Mouse (Mus musculus) frontal cortex, adult 2 months (tissue): Measurements from ENCODE around the gene Col18a1. TPM values are rescaled to one million over a fixed set of nuclear protein-coding genes. Genes with fewer than 3 reads are reported as not detected.
A peak's percentile ranks its signal among the peaks of the same experiment; 100 is the strongest.

Experiments
- DNase-seq, 2 experiments: peaks; one replicate each; pipeline ENCODE4 v3.0.0; 2022; ENCODE audit warnings: low spot score in 1 of 2; ENCODE audit errors: extremely low spot score in 1 of 2
- polyA plus RNA-seq: library from polyadenylated mRNA; depleted of rRNA; stranded (reverse); fragments of >200 nt; gene quantifications from 2 replicates; pipeline ENCODE4 v1.2.3, GENCODE M21; 2012

Col18a1 gene
- polyA plus RNA-seq, 1 experiment, result 3.8 TPM

DNA sequence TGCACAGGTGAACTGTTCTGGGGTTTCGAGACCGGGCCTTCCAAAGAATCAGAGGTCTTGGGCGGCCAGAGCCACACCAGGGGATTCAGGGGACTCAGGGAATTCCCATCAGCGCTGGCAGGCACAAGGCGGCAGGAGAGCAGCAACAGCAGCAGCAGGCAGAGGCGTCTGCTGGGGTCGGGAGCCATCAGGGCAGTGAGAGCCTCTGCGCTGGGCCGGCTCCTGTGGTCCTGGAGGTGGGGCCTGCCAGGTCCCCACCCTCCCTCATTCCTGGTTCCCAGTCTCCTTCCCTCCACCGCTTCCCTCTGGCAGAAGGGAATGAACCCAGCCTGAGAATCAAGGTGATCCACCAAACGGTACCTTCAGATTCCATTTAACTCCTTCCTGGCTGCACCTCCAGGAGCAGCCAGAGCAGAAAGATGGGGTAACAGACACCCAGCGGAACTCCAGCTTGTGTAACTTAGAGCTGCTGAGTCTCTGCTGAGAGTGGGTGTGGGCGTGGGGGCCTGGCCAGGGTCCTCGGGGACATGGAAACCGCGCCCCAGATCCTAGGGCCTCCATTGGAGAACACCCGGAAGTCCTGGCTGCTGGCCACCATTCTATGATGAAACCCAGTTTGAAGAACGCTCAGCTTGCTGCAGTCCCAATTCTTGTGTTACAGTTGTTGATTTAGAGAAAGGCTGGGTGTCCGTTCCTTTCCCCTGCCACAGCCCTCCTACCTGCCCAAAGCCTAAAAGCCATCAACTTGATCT lies 52.7 kb downstream of the Col18a1 start:
- DNase-seq, result no peak

GRCm38 (mm10) chr10:77111550-77112249 lies 54.6 kb downstream of the Col18a1 start:
- DNase-seq, result no peak

GRCm38 (mm10) chr10:77110843-77111242 lies 55.5 kb downstream of the Col18a1 start:
- no peak for DNase-seq

DNA sequence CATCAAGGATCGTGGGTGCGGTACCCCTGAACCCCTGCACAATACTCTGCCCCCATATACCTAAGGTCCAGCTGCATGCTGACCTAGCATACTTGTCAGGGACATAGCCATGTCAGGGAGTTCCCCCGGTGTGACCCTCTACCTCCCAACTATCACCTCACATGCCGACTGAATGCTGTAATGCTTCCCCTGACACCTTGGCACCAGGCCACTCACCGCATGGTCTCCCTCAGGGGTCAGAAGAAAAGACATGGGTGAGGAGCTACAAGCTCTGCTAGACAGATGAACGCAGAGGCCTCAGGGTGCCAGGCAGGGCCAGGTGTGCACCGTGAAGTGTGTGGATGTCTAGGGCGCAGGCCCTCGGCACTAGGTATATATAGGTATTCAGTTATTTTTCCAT lies 56.3 kb downstream of the Col18a1 start:
- DNase-seq, result no peak

DNA sequence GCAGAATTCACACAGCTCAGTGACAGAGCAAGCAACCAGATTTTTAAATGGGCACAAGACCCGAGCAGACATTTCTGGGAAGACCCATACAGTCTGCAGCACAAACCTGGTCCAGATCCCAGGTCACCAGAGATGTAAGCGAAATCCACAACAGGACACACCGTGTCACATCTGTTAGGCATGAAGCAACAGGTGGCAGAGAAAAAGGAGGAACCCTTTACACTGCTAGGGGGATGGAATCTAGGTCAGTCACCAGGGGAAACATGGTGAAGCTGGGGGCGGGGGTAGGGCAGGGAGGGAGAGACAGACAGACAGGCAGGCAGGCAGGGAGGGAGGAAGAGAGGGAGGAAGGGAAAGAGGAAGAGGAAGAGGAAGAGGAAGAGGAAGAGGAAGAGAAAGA lies 58.2 kb downstream of the Col18a1 start:
- no peak for DNase-seq

- DNase-seq, result no peak
Measured at GRCm38 (mm10) chr10:77104327-77104726, 62.0 kb downstream of the Col18a1 start.

GRCm38 (mm10) chr10:77103689-77104088 lies 62.7 kb downstream of the Col18a1 start:
- no peak for DNase-seq

DNA sequence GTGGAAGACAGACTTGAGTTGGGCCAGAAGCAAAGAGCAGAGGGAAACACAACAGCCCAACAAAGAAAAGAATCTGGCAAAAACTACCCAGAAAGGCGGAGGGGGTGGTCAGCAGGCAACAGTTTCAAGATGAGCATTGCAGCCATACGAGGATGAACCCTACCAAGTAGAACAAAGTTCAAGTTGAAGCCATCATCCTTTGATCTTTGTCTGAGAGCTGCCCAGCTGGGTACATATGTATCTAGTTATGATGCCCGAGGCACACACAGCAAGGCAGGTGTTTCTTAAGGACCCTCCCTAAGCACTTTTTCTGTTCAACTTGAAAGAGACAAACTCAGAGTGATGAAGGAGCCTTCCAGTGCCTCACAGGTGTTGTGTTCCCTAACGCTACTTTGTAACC lies 66.6 kb downstream of the Col18a1 start:
- DNase-seq, result no peak

DNA sequence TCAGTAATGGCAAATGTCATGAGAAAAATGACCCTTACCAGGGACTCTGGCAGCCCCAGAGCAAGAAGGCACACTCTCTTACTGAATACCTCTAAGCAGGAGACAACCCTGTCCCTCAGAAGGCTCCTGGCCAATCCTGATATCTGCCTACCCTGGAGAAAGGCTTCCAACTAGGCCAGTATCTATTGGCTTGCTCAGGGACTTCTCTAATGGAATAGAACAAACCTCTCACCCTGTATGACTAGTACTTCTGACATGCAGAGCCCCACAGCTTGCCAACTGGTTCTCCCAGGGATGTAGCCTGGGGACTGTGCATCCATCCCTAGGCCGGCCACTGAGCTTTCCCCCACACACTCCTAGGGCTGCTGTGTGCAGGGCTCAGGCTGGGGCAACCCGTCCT lies 67.7 kb downstream of the Col18a1 start:
- no peak for DNase-seq

- no peak for DNase-seq
Measured at GRCm38 (mm10) chr10:77097890-77098200, 68.5 kb downstream of the Col18a1 start.

GRCm38 (mm10) chr10:77097006-77097889 lies 69.1 kb downstream of the Col18a1 start:
- no peak for DNase-seq

GRCm38 (mm10) chr10:77095666-77096065 lies 70.7 kb downstream of the Col18a1 start:
- no peak for DNase-seq

GRCm38 (mm10) chr10:77093817-77094216 lies 72.5 kb downstream of the Col18a1 start:
- peak; percentile 38 to 73 for DNase-seq

DNA sequence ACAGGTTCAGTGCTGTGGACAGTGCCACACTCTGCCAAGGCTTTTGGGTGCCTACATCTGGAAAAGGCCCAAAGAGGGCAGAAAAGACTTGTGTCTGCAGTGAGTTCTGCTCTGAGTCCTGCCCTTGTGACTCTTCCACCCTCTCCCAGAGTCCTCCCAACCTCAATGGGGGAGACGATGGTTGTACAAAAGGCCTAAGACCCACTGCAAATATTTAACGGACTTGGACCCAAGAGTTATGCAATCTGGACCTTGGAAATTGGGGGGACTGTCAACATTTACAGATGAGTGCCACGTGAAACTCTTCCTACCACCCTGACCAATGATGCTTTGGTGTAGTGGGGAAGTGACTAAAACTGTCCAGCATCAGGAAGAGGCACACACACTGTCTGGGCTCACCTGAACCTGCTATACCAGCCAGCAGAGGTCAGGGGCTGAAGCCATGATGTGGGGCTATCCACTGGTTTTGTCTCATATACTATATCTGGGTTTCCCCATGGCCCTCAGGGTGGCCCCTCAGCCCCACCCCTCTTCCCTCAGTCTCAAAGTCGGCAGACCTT lies 74.7 kb downstream of the Col18a1 start:
- DNase-seq, result no peak

DNA sequence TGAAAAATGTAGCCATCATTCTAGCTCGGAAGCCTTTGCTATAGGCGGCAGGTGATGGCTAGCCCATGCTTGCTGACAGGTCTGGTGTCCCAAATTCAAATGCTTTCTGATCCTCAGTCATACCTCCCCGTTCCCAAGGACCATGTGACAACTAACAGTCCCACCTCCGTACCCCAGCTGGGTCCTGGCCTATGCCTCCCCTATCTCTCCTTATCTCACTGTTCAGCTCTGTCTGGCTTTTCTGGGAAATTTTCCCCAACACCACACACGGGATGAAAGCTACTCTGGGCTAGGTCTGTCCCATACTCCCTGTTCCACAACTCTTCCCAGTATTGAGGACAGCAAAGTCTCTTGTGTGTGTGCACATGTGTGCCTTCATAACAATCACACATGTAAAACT lies 76.3 kb downstream of the Col18a1 start:
- no peak for DNase-seq

GRCm38 (mm10) chr10:77089336-77089735 lies 77.0 kb downstream of the Col18a1 start:
- DNase-seq, result no peak

DNA sequence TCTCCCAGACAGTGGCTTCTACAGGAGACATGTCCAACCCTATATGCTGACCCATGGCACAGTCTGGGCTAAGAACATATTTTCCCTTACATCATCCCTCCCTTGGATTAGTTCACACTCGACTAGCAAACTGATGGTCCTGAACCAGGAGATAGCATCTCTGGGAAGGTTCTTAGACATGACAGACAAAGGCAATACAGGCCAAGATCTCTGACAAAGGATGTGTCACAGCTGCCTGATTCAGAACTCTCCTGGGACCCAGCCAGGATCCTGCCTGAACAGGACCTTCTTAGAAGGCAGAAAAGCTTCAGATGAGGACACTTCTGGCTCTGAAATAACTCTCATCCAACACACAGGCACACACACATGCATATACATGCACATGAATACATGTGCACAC lies 81.8 kb downstream of the Col18a1 start:
- no peak for DNase-seq

DNA sequence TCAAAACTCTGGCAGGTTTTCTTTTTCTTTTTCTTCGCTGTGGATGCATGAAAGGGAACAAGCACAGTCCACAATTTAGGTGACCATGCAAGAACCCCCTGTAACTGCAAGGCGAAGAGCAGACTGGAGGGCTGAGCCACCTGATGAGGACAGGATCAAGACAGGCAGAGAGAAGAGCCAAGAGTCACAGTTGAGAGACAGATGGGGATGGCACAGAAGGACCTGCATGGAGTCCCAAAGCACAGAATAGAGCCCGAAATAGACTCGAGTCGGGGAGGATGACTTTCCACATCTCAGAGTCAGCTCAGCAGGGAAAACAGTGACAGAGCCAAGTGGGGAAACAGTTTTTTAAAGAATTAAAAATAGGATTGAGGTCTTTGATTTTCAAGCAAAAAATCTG lies 83.4 kb downstream of the Col18a1 start:
- peak in 1 of 2 experiments; percentile 3 for DNase-seq

DNA sequence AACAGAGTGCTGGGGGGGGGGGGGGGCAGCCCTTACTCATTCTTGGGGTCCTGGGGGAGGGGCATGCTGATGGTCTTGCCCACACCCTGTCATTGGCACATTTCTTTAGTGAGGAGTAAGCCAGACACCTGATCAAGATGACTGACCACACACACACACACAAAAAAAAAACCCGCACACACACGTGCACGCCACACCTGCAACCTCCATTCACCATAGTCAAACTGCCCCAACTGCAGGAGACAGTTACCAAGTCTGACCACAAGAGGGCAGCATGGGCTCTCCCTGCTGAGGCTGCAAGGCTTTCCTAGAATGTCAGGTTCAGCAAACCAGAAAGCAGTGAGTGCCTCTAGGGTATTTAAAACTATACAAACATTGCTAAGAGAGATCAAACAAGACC lies 83.9 kb downstream of the Col18a1 start:
- peak; percentile 31 to 90 for DNase-seq

GRCm38 (mm10) chr10:77078961-77079360 lies 87.4 kb downstream of the Col18a1 start:
- DNase-seq, result no peak

GRCm38 (mm10) chr10:77078456-77078855 lies 87.9 kb downstream of the Col18a1 start:
- DNase-seq, result no peak
